Mouse (Mus musculus) gastrocnemius, postnatal 36 days (tissue): ENCODE measurements at regions not wholly inside any gene's neighbourhood (a gene's known extent, or its start where the extent isn't known, plus 50 kb on each side); places are given as distances from the start of the nearest gene placed in this dataset.

Experiments used
- DNase-seq, 2 experiments: peaks; one replicate each; pipeline ENCODE4 v3.0.0; 2022
- intact Hi-C: fragments of 180-260 bp; cut with DNase I; formaldehyde crosslinking; loops from one replicate; pipeline ENCODE4 v1.15.1; 2025

GRCm38 (mm10) chr4:106202554-106202953 lies 113.5 kb upstream of the Usp24 start:
- no peak for DNase-seq
- intact Hi-C loops, result no loop called here

DNA sequence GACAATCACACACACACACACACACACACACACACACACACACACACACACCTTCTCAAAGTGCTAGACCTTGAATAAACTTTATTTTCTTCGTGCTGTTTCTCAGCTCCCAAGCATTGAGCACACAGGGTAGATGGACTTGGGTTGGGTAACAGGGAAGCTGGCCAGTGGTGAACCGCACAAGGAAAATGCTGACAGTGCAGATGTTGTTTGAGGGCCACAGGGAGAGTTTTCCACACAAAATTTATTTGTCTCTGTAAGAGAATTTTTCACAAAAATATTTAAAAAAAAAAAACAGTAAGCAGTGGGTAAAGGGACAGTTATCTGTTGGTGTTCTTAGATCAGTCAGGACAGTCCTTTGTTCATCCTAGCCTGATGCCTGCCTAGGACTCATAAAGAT lies 110.8 kb upstream of the Usp24 start:
- intact Hi-C loops, result no loop called here
- no peak for DNase-seq

DNA sequence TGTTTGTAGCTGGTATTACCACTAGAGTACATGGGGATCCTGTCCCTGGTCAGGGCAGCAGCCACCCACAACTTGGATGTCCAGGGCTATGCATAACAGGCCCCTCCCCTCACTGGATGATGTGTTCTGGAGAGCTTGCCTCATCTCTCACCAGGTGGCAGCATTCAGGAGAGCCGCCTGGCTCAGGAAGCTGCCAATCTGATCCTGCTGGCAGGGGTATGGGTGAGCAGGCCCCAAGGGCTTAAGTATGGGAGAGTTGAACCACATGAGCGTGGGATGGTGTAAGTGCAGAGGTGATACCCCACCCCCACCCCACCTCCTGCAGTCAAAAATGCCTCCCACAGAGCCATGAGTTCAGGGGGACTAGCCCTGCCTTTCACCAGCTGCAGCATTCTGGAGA lies 110.0 kb upstream of the Usp24 start:
- DNase-seq, result no peak
- intact Hi-C loops, result no loop called here

GRCm38 (mm10) chr4:106209465-106209864 lies 106.5 kb upstream of the Usp24 start:
- DNase-seq, result no peak
- intact Hi-C loops, result no loop called here

- intact Hi-C loops, result loop anchor here (5.0 to 10.0 kb wide), 3 partner anchors 48 to 265 kb away; no protein-coding TSS in a partner anchor
- no peak for DNase-seq
Measured at GRCm38 (mm10) chr4:106209975-106210374, 106.0 kb upstream of the Usp24 start.

- intact Hi-C loops, result loop anchor here (5.0 to 10.0 kb wide), 3 partner anchors 52 to 269 kb away; no protein-coding TSS in a partner anchor
- DNase-seq, result no peak
Measured at GRCm38 (mm10) chr4:106214170-106214569, 101.8 kb upstream of the Usp24 start.

DNA sequence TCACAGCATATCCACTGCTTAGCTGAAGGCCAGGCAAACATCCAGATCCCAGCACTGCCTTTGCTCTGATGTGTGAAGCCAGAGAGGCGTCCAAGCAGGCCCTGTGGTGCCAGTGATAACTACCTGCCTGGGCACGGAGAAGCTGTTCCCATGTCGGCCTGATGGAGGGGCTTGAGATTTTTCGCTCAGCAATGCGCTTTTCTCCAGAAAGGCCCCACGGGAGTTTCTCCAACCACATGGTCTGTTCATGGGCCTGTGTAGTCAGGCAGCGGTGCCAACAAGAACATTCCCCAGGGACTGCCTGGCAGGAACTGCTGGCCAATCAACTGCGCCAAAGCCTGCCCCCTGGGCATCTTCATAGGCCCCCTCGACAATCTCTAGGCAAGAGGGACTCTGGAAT lies 95.4 kb upstream of the Usp24 start:
- intact Hi-C loops, result loop anchor here (10.0 kb wide), 2 partner anchors 916 to 1186 kb away; no protein-coding TSS in a partner anchor
- DNase-seq, result no peak

DNA sequence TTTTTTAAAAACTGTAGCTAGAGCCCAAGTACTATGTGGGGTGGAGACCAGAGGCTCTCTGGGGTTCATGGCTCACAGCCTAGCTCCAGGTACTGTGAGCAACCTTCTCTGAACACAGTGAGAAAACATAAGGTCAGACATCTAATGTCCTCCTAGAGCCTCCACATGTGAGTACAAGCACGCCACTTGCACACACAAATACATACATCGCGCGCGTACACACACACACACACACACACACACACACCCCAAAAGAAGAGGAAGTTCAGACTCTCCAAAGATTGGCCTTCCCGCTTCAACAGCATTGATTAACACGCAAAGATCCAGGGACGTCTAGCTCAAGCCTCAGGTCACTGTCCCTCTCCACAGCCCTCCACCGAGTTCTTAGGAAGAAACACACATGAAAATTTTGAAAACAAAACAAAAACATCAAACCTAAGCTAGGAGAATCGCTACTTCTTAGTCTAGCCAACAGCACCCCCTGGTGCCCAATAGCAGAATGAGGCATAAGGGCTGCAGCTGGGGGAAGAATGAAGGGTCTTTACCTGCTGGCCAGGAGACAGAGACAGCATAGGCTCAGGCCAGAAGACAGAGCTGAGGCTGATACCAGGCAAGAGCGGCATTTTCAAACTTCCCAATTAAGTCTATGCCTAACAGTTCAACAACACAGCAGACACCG lies 90.7 kb upstream of the Usp24 start:
- intact Hi-C loops, result loop anchor here (1.0 to 10.0 kb wide), 4 partner anchors 98 to 1191 kb away; no protein-coding TSS in a partner anchor

GRCm38 (mm10) chr4:106227428-106227827 lies 88.6 kb upstream of the Usp24 start:
- intact Hi-C loops, result loop anchor here (5.0 to 10.0 kb wide), 3 partner anchors 100 to 1193 kb away; no protein-coding TSS in a partner anchor

More for the DNA sequence above, 90.7 kb upstream of the Usp24 start:
- peak in 1 of 2 experiments; percentile 52 for DNase-seq

DNA sequence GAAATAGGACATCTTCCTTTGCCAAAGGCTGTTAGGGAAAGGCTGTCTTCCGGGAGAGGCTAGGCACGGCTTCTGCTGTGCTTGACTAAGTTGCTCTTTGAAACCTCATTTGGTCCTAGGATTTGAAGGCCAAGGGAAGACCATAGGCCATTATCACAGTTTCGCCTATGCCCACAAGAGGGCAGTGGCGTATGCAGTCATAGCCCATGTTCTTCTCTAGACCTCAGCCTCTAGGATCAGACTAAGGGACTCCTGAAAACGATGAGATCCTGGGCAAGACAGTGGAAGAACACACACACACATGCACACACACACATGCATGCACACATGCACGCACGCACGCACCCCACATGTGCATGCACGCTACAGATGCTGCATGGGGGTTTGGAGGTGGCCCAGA lies 87.5 kb upstream of the Usp24 start:
- DNase-seq, result peak; percentile 66 to 70
- intact Hi-C loops, result loop anchor here (1.0 to 10.0 kb wide), 4 partner anchors 101 to 1194 kb away; no protein-coding TSS in a partner anchor

More at GRCm38 (mm10) chr4:106227428-106227827, 88.6 kb upstream of the Usp24 start:
- no peak for DNase-seq

DNA sequence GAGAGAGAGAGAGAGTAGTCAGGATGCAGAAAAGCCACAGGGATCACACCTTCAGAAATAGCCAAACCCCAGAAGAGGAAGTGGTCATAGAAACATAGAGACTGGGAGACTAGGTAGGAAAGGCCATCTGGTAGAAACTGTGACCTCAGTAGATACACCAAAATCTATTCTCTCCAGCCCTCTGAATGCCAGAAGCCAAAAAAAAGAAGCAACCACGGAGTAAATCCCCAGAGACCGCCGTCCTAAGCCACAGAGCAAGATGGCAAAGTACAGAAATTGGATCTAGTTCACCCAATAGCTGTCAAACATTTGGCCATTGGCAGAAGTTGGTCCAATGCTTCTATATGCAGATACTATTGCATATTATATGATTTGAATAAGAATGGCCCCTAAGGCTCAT lies 86.5 kb upstream of the Usp24 start:
- intact Hi-C loops, result loop anchor here (5.0 to 10.0 kb wide), 3 partner anchors 102 to 1195 kb away; no protein-coding TSS in a partner anchor
- DNase-seq, result no peak

GRCm38 (mm10) chr4:106232499-106232970 lies 83.5 kb upstream of the Usp24 start:
- intact Hi-C loops, result no loop called here
- no peak for DNase-seq

DNA sequence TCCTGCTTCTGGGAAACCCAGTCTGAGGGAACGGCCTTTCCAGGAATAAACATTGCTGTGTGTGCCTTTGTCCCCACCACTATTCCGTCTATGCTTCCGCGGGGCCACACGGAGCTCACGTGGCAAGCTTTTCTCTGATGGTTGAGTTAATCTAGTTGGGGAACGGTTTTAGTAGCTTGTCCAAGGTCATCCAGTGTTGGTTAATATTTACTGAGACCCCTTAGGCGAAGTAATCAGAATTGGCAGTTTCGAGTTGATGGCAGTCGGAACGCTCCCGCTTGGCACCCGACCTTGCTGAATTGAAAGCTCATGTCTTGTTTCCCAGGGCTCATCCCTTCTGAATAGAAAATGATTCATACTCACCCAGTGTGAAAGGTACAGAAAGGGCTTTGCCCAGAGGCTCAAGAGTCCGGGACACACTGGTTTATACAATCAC lies 71.6 kb upstream of the Usp24 start:
- no peak for DNase-seq
- intact Hi-C loops, result no loop called here

GRCm38 (mm10) chr4:106244826-106245510 lies 71.0 kb upstream of the Usp24 start:
- no peak for DNase-seq
- intact Hi-C loops, result loop anchor here (5.0 kb wide), 1 partner anchor 67 kb away; no protein-coding TSS in a partner anchor

DNA sequence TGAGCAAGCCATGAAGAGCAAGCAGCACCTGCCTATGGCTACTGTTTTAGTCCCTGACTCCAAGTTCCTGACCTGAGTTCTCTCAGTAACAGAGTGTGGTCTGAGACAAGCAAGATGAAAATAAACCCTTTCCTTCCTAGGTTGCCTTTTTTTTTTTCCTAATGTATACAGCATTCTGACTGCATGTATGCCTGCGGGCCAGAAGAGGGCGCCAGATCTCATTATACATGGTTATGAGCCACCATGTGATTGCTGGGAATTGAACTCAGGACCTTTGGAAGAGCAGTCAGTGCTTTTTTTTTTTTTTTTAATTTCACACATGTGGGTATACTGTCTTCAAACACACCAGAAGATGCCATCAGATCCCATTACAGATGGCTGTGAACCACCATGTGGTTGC lies 69.3 kb upstream of the Usp24 start:
- DNase-seq, result no peak
- intact Hi-C loops, result loop anchor here (5.0 kb wide), 1 partner anchor 66 kb away; no protein-coding TSS in a partner anchor

- intact Hi-C loops, result loop anchor here (5.0 kb wide), 1 partner anchor 65 kb away; no protein-coding TSS in a partner anchor
- no peak for DNase-seq
Measured at GRCm38 (mm10) chr4:106247398-106247797, 68.6 kb upstream of the Usp24 start.

DNA sequence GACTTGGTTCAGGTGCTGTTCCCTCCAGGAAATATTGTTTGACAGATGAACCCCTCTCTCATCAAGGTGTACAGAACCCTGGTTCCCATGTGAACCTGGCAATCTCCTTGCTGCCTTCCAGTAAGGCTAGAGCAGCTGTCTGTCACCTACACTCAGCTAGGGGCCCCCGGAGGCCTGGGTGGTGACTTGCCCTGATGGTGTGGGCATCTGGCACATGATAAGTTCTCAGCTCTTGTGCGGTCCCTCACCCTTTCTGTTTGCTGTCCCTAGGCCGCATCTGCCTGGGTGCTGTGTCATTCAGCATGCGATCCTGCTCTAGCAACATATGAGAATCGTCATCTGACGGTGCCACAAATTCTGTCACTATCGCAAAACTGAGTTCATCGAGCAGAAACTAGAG lies 67.7 kb upstream of the Usp24 start:
- no peak for DNase-seq
- intact Hi-C loops, result loop anchor here (5.0 kb wide), 1 partner anchor 64 kb away; no protein-coding TSS in a partner anchor

DNA sequence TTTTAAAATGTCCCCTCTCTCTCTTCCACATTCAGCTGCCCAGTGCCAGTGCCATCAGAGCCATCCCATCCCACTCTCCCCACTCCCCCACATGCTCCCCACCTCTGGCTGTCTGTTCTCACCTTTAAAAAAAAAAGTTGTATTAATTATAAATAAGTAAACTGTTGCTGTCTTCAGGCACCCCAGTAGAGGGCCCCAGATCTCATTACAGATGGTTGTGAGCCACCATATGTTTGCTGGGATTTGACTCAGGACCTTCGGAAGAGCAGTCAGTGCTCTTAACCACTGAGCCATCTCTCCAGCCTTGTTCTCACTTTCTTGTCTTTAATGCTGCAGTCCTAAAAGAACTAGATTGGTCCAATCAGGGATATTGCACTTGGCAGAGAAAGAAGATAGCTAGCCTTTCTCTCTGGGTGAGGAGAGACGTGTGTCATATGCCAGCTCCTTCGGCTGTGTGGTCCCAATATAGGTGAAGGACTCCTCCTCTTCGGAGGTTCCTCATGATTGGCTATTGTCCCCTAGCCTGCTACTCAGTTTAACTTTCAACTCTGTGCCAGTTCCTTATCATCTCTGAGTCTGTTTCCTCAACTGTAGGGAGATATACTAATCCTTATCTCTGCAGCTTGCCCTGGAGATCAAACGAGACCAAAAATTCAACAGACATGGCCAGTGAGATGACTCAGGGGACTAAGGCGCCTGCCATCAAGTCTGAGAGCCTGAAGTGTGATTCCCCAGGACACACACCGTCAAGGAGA lies 66.8 kb upstream of the Usp24 start:
- intact Hi-C loops, result loop anchor here (5.0 kb wide), 1 partner anchor 63 kb away; no protein-coding TSS in a partner anchor
- no peak for DNase-seq

DNA sequence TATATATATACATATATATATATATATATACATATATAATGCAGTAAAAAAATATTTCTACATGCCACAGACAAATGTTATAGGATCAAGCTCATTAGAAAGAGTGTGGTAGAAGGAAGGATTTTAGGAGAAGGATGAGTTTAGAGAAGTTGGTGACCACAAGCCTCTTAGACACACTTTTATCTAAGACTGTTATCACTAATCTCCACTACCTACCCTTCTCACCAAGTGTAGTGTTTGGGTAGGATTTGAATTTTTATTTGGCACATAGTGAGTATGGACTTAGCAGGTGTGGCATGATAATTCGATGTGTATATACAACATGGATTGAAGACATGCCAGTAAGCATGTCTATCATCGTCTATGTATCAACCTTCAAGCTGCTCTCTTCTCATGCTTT lies 66.0 kb upstream of the Usp24 start:
- no peak for DNase-seq
- intact Hi-C loops, result no loop called here

- intact Hi-C loops, result no loop called here
- no peak for DNase-seq
Measured at GRCm38 (mm10) chr4:106251430-106251829, 64.6 kb upstream of the Usp24 start.
